Mouse (Mus musculus) midbrain, embryonic 13.5 days (tissue): ENCODE results near the gene Ccnjl. TPM values are rescaled to one million over a fixed set of nuclear protein-coding genes. Genes with fewer than 3 reads are reported as not detected.

Source experiments
- ATAC-seq: fragments of 200-750 bp; cut with Nextera tagmentation; 2 replicates; pipeline ENCODE4 v1.8.0; 2017; ENCODE audit warnings: mild to moderate bottlenecking, moderate TSS enrichment, moderate library complexity
- H3K27ac ChIP-seq: fragments of 300-500 bp; sonication (generic); 2 replicates; pipeline ENCODE4 v1.5.1; 2015; ENCODE audit warnings: inconsistent platforms, mild to moderate bottlenecking, moderate library complexity
- H3K27me3 ChIP-seq: fragments of 300-500 bp; sonication (generic); 2 replicates; pipeline ENCODE4 v1.6.1; 2015; ENCODE audit warnings: mild to moderate bottlenecking, inconsistent platforms
- H3K36me3 ChIP-seq: fragments of 300-500 bp; sonication (generic); 2 replicates; pipeline ENCODE4 v1.6.1; 2015; ENCODE audit warnings: mild to moderate bottlenecking, inconsistent platforms
- H3K4me1 ChIP-seq: fragments of 300-500 bp; sonication (generic); replicated peaks from 2 replicates; pipeline ENCODE4 v1.6.1; 2015; ENCODE audit warnings: inconsistent platforms
- H3K4me2 ChIP-seq: fragments of 300-500 bp; sonication (generic); replicated peaks from 2 replicates; pipeline ENCODE4 v1.6.1; 2015; ENCODE audit warnings: moderate library complexity, mild to moderate bottlenecking, inconsistent platforms
- H3K4me3 ChIP-seq: fragments of 300-500 bp; sonication (generic); replicated peaks from 2 replicates; pipeline ENCODE4 v1.5.1; 2015; ENCODE audit warnings: mild to moderate bottlenecking, inconsistent platforms
- H3K9ac ChIP-seq: fragments of 300-500 bp; sonication (generic); replicated peaks from 2 replicates; pipeline ENCODE4 v1.6.1; 2015; ENCODE audit warnings: mild to moderate bottlenecking, inconsistent platforms
- H3K9me3 ChIP-seq: fragments of 300-500 bp; sonication (generic); 2 replicates; pipeline ENCODE4 v1.6.1; 2016; ENCODE audit warnings: mild to moderate bottlenecking, inconsistent platforms
- WGBS: fragments of 180-500 bp; shearing (Covaris S2); methylation state at CpG from one replicate; pipeline ENCODE4 v1.1.7; 2015; 5-methylcytosine and 5-hydroxymethylcytosine counted together
- polyA plus RNA-seq: library from polyadenylated mRNA; unstranded; fragments of >200 nt; fragmentation: Nextera tagmentation; extraction: Ambion mirVana; gene quantifications from 2 replicates; pipeline ENCODE4 v1.2.1, GENCODE M21; 2015

Gene Ccnjl
- polyA plus RNA-seq, 1 experiment from 2014 or later, result 24.2 TPM

DNA sequence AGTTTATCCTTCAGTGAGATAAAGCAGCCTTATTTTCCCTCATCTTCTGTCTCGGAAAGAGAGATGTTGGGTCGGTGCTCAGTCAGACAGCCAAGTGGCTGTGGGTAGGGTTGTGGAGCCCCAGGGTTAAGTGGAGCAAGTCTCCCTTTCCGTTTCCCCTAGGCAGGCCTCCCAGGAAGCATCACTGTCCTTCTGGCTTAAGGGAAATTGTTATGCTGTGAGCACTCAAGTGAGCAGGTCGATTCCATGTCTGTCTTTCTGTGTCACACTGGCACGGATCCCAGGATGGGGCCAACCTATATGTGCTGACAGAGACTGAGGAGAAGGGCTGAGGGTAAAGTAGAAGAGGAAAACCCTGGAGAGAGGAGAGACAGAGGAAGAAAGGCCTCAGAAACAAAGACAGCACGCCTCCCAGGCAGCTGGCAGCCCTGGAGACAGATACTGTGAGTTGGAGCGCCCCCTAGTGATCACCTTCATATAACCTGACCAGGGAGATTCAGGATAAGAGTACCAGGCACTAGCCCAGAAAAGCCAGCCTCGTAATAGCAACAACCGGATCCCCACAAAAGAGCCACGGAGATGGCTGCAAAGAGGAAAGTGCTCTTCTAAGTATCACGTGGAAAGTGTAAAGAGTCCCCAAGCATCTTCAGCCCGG lies 84.4 kb downstream of the Ccnjl start:
- H3K9me3 ChIP-seq, result no peaks in the 10 kb centered on the region
- H3K4me2 ChIP-seq, result no peak overlapping the region
- peak; percentile 77 for ATAC-seq
- H3K9ac ChIP-seq, result peak overlapping the region; percentile 11; the same call in 1 of the 2 replicates
- H3K4me1 ChIP-seq, result peaks cover 23% of the 10 kb centered on the region
- H3K27me3 ChIP-seq, result no peaks in the 10 kb centered on the region
- 23% methylated on average over 12 of the region's 12 CpGs for WGBS
- H3K36me3 ChIP-seq, result no peaks in the 10 kb centered on the region
- H3K27ac ChIP-seq, result peak overlapping the region; percentile 74
- no peak overlapping the region for H3K4me3 ChIP-seq

DNA sequence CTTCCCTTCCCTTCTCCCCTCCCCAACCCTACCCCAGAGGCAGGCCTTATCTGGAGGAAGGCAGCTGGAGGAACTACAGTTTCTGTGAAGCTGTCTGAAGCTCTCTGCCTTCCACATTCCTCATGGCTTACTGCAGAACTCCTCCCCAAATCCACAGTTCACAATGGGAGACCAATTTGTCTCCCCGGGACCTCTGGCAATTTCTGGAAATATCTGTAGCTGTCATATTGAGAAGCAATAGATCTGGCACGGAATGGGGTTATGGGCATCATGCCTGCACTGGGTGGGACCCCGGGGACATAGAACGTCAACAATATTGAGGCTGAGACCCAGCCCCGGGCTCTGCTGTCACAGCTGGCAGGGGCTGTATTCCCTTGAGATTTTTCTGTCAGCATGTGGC lies 89.3 kb downstream of the Ccnjl start:
- Histone ChIP-seq H3K4me3 (no peak overlapping the region), H3K9me3 (no peaks in the 10 kb centered on the region), H3K36me3 (no peaks in the 10 kb centered on the region), H3K4me2 (no peak overlapping the region), H3K9ac (no peak overlapping the region), H3K27me3 (no peaks in the 10 kb centered on the region), H3K4me1 (peaks cover 17% of the 10 kb centered on the region), H3K27ac (peak overlapping the region; percentile 51)
- WGBS, result 44% methylated on average over 5 of the region's 5 CpGs
- ATAC-seq, result peak; percentile 37; the same call in 1 of the 2 replicates

DNA sequence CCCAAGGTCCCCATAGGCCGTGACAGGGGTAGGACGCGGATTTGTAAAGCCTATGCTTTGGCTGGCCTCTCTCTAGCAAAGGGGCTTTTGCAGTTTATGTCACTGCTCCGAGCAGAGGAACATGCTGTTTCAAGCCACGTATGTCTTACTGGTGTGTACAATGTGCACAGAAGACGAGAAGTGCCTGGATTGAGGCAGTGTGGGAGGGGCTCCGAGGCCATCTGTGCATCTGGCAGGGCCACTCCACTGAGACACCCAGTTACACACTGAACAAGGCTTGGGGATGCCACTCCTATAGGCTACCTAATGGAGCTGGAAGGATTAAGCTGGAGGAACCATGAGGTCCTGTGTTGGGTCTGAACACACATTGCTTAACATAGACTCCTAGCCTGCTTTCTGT lies 89.8 kb downstream of the Ccnjl start:
- Histone ChIP-seq H3K36me3 (no peaks in the 10 kb centered on the region), H3K4me1 (peaks cover 16% of the 10 kb centered on the region), H3K27ac (peak overlapping the region; percentile 51; the same call in 1 of the 2 replicates), H3K9ac (no peak overlapping the region), H3K4me3 (no peak overlapping the region), H3K9me3 (no peaks in the 10 kb centered on the region), H3K4me2 (no peak overlapping the region), H3K27me3 (no peaks in the 10 kb centered on the region)
- 47% methylated on average over 7 of the region's 7 CpGs for WGBS
- peak; percentile 52; the same call in 1 of the 2 replicates for ATAC-seq

GRCm38 (mm10) chr11:43621769-43622168 lies 93.2 kb downstream of the Ccnjl start:
- H3K27ac ChIP-seq, result no peak overlapping the region
- no peak overlapping the region for H3K4me3 ChIP-seq
- no peaks in the 10 kb centered on the region for H3K27me3 ChIP-seq
- ATAC-seq, result no peak
- H3K4me1 ChIP-seq, result peaks cover 26% of the 10 kb centered on the region
- WGBS, result 89% methylated on average over 5 of the region's 5 CpGs
- no peaks in the 10 kb centered on the region for H3K9me3 ChIP-seq
- no peak overlapping the region for H3K4me2 ChIP-seq
- H3K36me3 ChIP-seq, result no peaks in the 10 kb centered on the region
- H3K9ac ChIP-seq, result no peak overlapping the region

GRCm38 (mm10) chr11:43624341-43624740 lies 95.8 kb downstream of the Ccnjl start:
- WGBS, result 100% methylated on average over 1 of the region's 1 CpGs
- Histone ChIP-seq H3K9ac (no peak overlapping the region), H3K27ac (no peak overlapping the region), H3K4me1 (peaks cover 18% of the 10 kb centered on the region), H3K36me3 (no peaks in the 10 kb centered on the region), H3K4me3 (no peak overlapping the region), H3K4me2 (no peak overlapping the region), H3K9me3 (no peaks in the 10 kb centered on the region), H3K27me3 (no peaks in the 10 kb centered on the region)
- ATAC-seq, result no peak

DNA sequence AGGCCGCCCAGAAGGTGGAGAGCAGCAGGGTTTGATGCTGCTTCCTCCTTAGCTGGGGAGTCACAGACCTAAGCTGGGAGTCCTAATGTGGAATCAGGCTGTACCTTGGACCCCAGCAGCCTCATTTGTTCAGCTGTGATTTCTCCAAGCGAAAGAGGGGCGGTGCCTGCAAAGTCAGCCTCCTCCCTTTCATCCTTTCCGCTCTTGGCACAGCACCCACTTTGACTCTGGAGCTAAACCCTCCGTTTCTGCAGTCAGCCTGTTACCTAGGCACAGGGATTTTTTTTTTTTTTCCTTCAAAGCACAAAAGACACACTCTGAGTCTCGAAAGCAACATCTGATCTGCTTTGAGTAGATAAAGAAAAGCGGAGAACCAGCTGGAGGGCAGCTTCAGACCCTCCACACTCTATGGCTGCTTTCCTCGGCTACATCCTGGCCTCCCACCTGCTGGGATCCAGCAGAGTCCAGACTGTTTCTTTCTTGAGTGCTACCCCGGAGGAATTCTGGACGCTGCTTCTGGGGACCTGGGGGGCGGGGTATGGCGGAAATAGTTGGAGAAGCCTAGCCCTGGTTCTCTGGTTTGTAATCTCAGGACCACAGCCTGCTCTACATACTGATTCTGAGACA lies 97.8 kb downstream of the Ccnjl start:
- Histone ChIP-seq H3K9ac (peak overlapping the region; percentile 46; the same call in 1 of the 2 replicates), H3K4me3 (peak overlapping the region; percentile 13)
- 7% methylated on average over 12 of the region's 12 CpGs for WGBS

DNA sequence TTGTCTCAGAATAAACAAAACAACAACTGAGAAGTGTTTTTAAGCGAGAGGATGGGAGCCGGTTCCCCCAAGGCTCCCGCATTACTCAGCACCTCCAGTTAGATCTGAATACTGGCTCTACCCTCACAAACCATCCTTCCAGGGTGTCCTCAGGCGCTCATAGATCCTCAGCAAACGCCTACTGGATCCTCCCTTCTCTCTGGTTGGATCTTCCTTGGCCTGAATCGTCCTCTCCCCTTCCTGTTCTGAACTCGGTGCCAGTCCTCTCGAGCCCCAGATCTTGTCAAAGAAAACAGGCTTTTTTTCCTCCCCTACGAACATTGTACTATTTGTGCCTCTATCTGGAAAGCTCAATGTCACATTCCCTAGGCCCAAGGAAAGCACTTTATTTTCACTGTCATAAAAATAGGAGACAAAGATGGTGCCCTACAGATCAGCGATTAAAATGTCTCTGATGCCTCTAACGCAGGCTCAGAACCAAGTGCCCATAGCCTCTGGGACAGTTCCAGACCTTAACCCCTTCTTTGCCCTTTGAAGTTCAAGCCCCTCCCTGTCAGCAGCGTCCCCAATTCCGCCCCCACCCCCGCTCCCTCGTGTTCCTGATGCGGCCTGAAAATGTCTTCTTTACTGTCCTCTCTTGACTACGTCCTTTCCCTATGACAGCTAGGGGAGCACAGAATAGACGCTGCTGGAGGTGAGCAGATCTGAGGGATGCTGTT lies 98.5 kb downstream of the Ccnjl start:
- H3K4me3 ChIP-seq, result peak overlapping the region; percentile 13
- no peak for ATAC-seq

More for the DNA sequence above, 97.8 kb downstream of the Ccnjl start:
- no peaks in the 10 kb centered on the region for H3K9me3 ChIP-seq
- ATAC-seq, result peak; percentile 84
- H3K4me2 ChIP-seq, result peak overlapping the region; percentile 45
- H3K36me3 ChIP-seq, result no peaks in the 10 kb centered on the region
- no peaks in the 10 kb centered on the region for H3K27me3 ChIP-seq
- peak overlapping the region; percentile 68 for H3K27ac ChIP-seq
- peaks cover 18% of the 10 kb centered on the region for H3K4me1 ChIP-seq

DNA sequence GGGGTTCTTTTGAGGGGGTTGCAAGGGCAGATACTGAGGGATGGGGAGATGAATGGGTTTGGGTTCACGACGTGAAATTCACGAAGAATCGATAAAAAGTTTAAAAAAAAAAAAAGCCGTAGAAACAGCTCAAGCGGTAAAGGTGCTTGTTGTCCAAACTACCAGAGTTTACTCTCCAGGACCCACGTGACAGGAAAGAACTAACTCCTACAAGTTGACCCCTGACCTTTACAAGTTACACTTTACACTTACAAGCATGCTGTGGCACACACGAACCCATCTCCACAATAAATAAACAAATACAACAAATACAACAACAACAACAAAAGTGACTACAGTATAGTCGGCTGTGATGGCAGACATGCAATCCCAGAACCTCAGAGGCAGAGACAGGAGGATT lies 103.1 kb downstream of the Ccnjl start:
- H3K4me3 ChIP-seq, result no peak overlapping the region
- 90% methylated on average over 9 of the region's 9 CpGs for WGBS

More for the DNA sequence above, 98.5 kb downstream of the Ccnjl start:
- Histone ChIP-seq H3K9ac (0 out of 2 replicates have a peak overlapping the region, but pooled peaks have one; percentile 46), H3K9me3 (no peaks in the 10 kb centered on the region), H3K4me1 (peaks cover 18% of the 10 kb centered on the region), H3K27ac (peak overlapping the region; percentile 68; the same call in 1 of the 2 replicates), H3K4me2 (peak overlapping the region; percentile 45), H3K36me3 (no peaks in the 10 kb centered on the region), H3K27me3 (no peaks in the 10 kb centered on the region)
- WGBS, result 36% methylated on average over 18 of the region's 18 CpGs

GRCm38 (mm10) chr11:43632566-43632965 lies 104.0 kb downstream of the Ccnjl start:
- no peaks in the 10 kb centered on the region for H3K9me3 ChIP-seq
- 0 out of 2 replicates have a peak overlapping the region, but pooled peaks have one; percentile 7 for H3K27ac ChIP-seq
- no peak overlapping the region for H3K9ac ChIP-seq
- 53% methylated on average over 4 of the region's 4 CpGs for WGBS
- H3K27me3 ChIP-seq, result no peaks in the 10 kb centered on the region
- peaks cover 16% of the 10 kb centered on the region for H3K4me1 ChIP-seq
- H3K4me2 ChIP-seq, result no peak overlapping the region
- H3K36me3 ChIP-seq, result no peaks in the 10 kb centered on the region
- H3K4me3 ChIP-seq, result no peak overlapping the region
- no peak for ATAC-seq

More for the DNA sequence above, 103.1 kb downstream of the Ccnjl start:
- no peak overlapping the region for H3K4me2 ChIP-seq
- H3K9me3 ChIP-seq, result no peaks in the 10 kb centered on the region
- H3K9ac ChIP-seq, result no peak overlapping the region
- no peak overlapping the region for H3K27ac ChIP-seq
- H3K36me3 ChIP-seq, result no peaks in the 10 kb centered on the region
- no peak for ATAC-seq
- no peaks in the 10 kb centered on the region for H3K27me3 ChIP-seq
- H3K4me1 ChIP-seq, result peaks cover 25% of the 10 kb centered on the region

DNA sequence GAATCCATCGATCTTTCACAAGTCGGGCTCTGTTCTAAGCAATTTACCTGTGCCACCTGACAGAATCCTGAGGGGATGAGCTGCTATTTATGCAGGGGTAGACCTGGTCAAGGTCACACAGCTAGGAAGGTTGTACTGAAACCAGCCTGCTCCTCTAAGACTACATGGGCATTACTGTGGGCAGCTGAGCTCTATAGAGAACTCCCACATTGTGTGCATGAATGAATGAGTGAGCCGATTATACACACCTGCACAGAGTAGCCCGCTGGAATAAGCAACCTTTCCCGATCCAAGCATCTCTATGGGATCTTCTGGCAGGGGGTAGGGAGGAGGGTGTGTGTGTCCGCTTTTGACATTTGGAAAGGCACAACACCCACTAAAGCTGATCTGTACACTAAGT lies 104.6 kb downstream of the Ccnjl start:
- WGBS, result 78% methylated on average over 6 of the region's 6 CpGs
- Histone ChIP-seq H3K9ac (no peak overlapping the region), H3K9me3 (no peaks in the 10 kb centered on the region), H3K36me3 (no peaks in the 10 kb centered on the region), H3K27me3 (no peaks in the 10 kb centered on the region), H3K4me1 (peaks cover 16% of the 10 kb centered on the region), H3K4me3 (no peak overlapping the region), H3K27ac (no peak overlapping the region), H3K4me2 (no peak overlapping the region)
- peak; percentile 53 for ATAC-seq

DNA sequence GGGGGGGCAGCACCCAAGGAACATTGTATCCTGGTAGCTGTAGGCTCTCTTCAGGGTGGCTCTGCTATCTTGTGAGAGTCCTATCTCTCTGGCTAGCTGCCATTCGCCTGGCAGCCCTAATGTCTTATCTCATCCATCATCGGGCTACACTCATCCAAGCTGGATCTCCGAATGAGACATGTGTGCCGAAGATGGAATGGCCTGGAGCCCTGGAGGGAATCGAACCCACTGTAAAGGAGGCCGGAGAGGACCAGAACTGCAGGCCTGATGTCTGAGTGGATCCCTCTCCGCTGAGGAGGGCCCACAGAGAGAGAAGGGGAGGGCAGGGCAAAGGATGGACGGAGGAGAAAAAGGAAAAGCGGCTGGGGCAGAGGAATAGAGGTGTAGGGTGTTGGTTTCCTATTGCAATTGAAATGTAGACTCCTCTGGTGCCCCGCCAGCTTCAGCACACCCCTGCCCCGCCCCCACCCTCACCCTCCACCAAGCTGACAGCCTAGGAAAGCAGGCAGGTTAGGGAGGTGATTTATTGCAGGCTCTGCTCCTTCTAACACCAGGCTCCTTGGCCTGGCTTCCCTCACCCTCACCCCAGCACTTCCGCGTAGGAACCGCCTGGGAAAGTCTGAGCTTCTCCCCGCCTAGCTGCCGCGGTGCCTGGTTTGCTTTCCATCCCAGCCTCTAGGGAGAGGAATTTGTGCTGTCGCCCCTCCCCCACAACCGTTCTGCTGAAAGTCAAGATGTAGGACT lies 105.2 kb downstream of the Ccnjl start:
- Histone ChIP-seq H3K27ac (peak overlapping the region; percentile 44; the same call in 1 of the 2 replicates), H3K36me3 (no peaks in the 10 kb centered on the region), H3K9me3 (no peaks in the 10 kb centered on the region), H3K4me2 (peak overlapping the region; percentile 25; the same call in 1 of the 2 replicates), H3K4me3 (no peak overlapping the region), H3K27me3 (no peaks in the 10 kb centered on the region), H3K9ac (peak overlapping the region; percentile 12; the same call in 1 of the 2 replicates), H3K4me1 (peaks cover 16% of the 10 kb centered on the region)
- peak; percentile 62 for ATAC-seq
- WGBS, result 30% methylated on average over 18 of the region's 19 CpGs
